Mouse (Mus musculus): Measurements from ENCODE around the gene Gsx1.

Gsx1 gene

GRCm38 (mm10) chr5:147188571-147188975 is at the start of gene Gsx1:
Gene Gsx1 (plus strand): TSS chr5:147188696.
- DNase-seq (ENCODE audit: low read depth), result peak; percentile 43

GRCm38 (mm10) chr5:147147340-147147739 is 41.2 kb upstream of the Gsx1 start:
- peak; percentile 27 for DNase-seq (ENCODE audit: low read depth)

- DNase-seq (ENCODE audit: low read depth), result no peak
Measured at GRCm38 (mm10) chr5:147154806-147155371, 33.6 kb upstream of the Gsx1 start.

GRCm38 (mm10) chr5:147155449-147156133 is 32.9 kb upstream of the Gsx1 start:
- no peak for DNase-seq (ENCODE audit: low read depth)

GRCm38 (mm10) chr5:147156376-147156775 is 32.1 kb upstream of the Gsx1 start:
- no peak for DNase-seq (ENCODE audit: low read depth)

- no peak for DNase-seq (ENCODE audit: low read depth)
Measured at GRCm38 (mm10) chr5:147157441-147157840, 31.1 kb upstream of the Gsx1 start.

- DNase-seq (ENCODE audit: low read depth), result peak; percentile 69
Measured at GRCm38 (mm10) chr5:147159320-147159719, 29.2 kb upstream of the Gsx1 start.

GRCm38 (mm10) chr5:147159792-147160191 is 28.7 kb upstream of the Gsx1 start:
- peak; percentile 18 for DNase-seq (ENCODE audit: low read depth)

GRCm38 (mm10) chr5:147165060-147165459 is 23.4 kb upstream of the Gsx1 start:
- no peak for DNase-seq (ENCODE audit: low read depth)

- no peak for DNase-seq (ENCODE audit: low read depth)
Measured at GRCm38 (mm10) chr5:147170088-147170487, 18.4 kb upstream of the Gsx1 start.

- no peak for DNase-seq (ENCODE audit: low read depth)
Measured at GRCm38 (mm10) chr5:147174046-147174445, 14.4 kb upstream of the Gsx1 start.

GRCm38 (mm10) chr5:147185174-147185915 is 3.2 kb upstream of the Gsx1 start:
- DNase-seq (ENCODE audit: low read depth), result no peak

GRCm38 (mm10) chr5:147186001-147186431 is 2.5 kb upstream of the Gsx1 start:
- DNase-seq (ENCODE audit: low read depth), result peak; percentile 25

- peak; percentile 24 for DNase-seq (ENCODE audit: low read depth)
Measured at GRCm38 (mm10) chr5:147186781-147187551, 1.5 kb upstream of the Gsx1 start.

GRCm38 (mm10) chr5:147187552-147188170 is 835 bp upstream of the Gsx1 start:
- no peak for DNase-seq (ENCODE audit: low read depth)

- no peak for DNase-seq (ENCODE audit: low read depth)
Measured at GRCm38 (mm10) chr5:147189156-147189555, 660 bp downstream of the Gsx1 start.

GRCm38 (mm10) chr5:147189836-147190602 is 1.5 kb downstream of the Gsx1 start:
- no peak for DNase-seq (ENCODE audit: low read depth)

- no peak for DNase-seq (ENCODE audit: low read depth)
Measured at GRCm38 (mm10) chr5:147190885-147191284, 2.4 kb downstream of the Gsx1 start.

- DNase-seq (ENCODE audit: low read depth), result no peak
Measured at GRCm38 (mm10) chr5:147191801-147192575, 3.5 kb downstream of the Gsx1 start.

GRCm38 (mm10) chr5:147192576-147192960 is 4.1 kb downstream of the Gsx1 start:
- DNase-seq (ENCODE audit: low read depth), result no peak
